Mouse (Mus musculus) cerebellum, adult 11 months (tissue): ENCODE data around the gene Pfdn5.
A peak's percentile ranks its signal among the peaks of the same experiment; 100 is the strongest.
"Not testable (repeated sequence)": the region's sequence is repeated elsewhere in the genome, so short reads cannot be mapped to it uniquely, and the experiment has no call there.

Experiments used
- DNase-seq: peaks from one replicate; pipeline ENCODE4 v3.0.0; 2022

The Pfdn5 gene

GRCm38 (mm10) chr15:102335925-102336324, 10.0 kb downstream of the Pfdn5 start:
- not testable (repeated sequence) for DNase-seq

GRCm38 (mm10) chr15:102336946-102337345, 11.0 kb downstream of the Pfdn5 start:
- DNase-seq = no peak

DNA sequence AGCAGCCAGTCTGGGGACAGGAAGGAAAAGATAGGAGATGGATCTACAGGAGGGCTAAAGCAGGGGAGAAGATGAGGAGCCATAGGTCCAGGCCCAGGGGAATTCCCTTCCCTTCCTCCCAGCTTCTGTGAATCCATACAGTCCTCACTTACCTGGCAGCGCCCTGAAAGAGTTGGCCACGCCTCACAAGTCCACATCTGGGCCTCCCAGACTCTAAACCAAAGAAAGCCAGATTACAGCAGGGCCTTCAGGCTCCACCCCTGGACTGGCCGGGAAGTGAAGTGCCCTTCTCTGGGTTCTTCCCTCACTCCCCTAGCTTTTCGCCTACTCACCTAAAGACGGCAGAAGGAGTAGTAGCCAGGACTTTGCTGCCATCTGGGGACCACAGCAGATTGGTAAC, 13.7 kb downstream of the Pfdn5 start:
- no peak for DNase-seq

DNA sequence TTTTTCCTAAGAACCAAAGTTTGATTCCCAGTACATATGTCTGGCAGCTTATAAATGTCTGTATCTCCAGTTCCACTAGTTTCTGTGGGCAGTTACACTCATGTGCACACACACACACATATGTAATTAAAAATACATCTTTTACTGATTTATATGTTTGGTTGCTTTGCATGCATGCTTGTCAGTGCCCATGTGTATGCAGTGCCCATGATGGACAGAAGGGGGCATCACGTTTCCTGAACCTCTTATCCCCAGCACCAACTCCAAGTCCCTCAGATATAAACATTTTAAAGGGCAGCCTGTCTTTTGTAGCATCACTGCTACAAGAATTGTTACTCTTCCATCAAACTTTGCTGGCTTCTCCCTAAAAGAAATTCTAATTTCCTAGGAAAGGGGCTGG, 15.7 kb downstream of the Pfdn5 start:
- no peak for DNase-seq

- DNase-seq = no peak
Observed at GRCm38 (mm10) chr15:102344490-102344889, 18.6 kb downstream of the Pfdn5 start.

DNA sequence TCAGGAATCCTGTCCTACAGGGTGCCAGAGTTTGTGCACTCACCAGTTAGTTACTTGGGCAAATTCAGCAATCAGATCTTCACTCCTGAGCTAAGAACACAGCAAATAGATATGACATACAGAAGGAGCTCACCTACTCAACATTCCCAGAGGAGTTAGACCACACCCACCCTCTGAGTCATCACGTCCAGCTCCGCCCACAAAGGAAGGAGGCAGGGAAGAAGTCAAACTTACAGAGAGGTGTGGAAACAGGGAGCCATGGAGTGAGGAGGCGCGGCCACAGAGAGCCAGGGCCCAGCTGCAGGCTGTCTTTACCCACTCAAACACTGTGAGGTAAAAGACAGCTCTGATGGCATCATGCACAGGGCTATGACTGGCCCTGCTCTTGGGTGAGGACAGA, 20.5 kb downstream of the Pfdn5 start:
- DNase-seq = no peak

GRCm38 (mm10) chr15:102350138-102350941, 24.4 kb downstream of the Pfdn5 start, which contains the start of gene Aaas:
Aaas (minus strand) TSS chr15:102350771.
- DNase-seq = peak; percentile 93

- no peak for DNase-seq
Observed at GRCm38 (mm10) chr15:102350942-102351291, 25.0 kb downstream of the Pfdn5 start.

DNA sequence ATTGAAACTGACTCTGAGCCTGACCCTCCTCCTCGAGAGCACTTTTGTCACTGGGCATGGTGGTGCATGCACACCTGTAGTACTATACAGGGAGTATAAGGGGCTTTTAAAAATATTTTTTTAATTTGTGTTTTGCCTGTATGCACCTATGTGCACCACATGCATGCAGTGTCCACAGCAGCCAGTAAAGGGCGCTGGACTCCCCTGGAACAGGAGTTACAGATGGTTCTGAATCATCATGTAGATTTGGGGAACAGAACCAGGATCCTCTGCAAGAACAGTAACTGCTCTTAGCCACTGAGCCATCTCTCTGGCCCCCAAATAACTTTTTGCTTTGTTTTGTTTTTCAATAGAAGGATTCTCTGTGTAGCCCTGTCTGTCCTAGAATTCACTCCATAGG, 26.3 kb downstream of the Pfdn5 start:
- DNase-seq = no peak

GRCm38 (mm10) chr15:102353986-102354385, 28.1 kb downstream of the Pfdn5 start:
- no peak for DNase-seq

DNA sequence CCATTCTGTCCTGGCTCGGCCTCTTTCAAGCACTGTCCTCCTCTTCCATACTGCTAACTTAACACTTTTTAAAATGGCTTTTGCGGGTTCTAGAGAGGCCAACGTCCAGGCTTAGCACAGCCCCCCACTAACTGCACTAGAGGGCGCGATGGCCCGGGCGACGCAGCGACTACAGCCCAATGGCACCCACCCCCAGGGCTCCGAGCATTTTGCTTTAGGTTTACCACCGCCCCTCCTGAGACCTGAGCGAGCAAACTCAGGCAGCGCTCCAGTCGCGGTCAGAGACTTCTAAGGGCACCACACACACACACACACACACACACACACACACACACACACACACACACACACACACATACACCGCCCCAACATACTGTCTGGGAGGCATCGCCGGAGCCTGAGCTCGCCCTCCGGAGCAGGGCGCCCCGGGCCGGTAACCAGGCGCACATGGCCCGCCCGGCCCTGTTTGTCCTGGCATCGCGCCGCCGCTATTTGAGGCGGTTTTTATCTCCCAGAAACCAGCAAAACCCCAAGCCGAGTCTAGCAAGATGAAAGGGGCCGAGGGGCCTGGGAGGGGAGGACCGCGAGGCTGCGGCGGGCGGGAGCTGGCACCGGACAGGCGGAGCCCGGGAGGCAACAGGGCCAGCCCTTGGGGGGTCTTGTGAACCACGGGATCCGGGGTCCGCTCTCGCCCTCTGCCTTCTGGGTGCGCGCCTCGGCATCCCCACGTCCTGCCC, 29.4 kb downstream of the Pfdn5 start:
- no peak for DNase-seq

GRCm38 (mm10) chr15:102355871-102356441, 30.0 kb downstream of the Pfdn5 start:
- DNase-seq = no peak

GRCm38 (mm10) chr15:102356501-102357325, 30.8 kb downstream of the Pfdn5 start:
- no peak for DNase-seq

- DNase-seq = no peak
Observed at GRCm38 (mm10) chr15:102358126-102358525, 32.2 kb downstream of the Pfdn5 start.

DNA sequence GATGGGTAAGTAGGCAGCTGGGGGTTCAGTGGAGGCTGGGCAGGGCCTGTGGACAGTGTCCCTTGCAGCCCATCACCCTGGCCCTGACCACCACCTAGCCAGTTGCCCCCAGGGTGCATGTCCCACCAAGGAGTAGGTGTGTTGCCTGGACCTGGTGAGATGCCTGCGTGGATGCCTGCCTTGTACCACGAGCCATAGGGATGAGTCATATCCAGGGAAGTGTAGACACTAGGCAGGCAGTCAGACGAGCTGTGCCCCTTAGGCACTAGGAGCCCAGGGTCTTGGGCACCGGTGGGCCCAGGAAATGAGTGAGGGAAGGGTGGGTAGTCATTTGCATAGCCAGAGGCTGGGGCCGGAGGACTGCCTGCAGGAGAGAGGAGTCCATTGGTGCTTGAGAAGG, 32.9 kb downstream of the Pfdn5 start:
- no peak for DNase-seq

- DNase-seq = no peak
Observed at GRCm38 (mm10) chr15:102362648-102363047, 36.7 kb downstream of the Pfdn5 start.

- no peak for DNase-seq
Observed at GRCm38 (mm10) chr15:102364678-102365077, 38.8 kb downstream of the Pfdn5 start.

DNA sequence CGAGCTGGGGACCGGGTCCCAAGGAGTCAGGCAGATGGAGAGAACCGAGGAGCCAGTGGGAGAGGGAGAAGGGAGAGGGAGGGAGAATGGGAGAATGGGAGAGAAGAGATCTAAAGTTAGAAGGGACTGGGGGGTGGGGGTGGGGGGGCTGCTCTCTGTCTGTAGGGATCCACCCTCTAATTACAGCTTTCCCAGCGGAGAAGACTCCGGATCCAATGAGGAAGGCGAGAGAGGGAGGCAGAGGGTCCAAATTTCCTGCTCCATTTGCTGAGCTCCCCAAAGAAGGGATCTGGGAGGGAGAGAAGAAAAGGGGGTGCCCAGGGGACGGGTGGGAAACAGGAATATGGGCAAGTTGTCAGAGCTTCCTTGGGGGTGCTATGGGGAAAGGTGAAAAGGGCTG, 40.3 kb downstream of the Pfdn5 start:
- no peak for DNase-seq

DNA sequence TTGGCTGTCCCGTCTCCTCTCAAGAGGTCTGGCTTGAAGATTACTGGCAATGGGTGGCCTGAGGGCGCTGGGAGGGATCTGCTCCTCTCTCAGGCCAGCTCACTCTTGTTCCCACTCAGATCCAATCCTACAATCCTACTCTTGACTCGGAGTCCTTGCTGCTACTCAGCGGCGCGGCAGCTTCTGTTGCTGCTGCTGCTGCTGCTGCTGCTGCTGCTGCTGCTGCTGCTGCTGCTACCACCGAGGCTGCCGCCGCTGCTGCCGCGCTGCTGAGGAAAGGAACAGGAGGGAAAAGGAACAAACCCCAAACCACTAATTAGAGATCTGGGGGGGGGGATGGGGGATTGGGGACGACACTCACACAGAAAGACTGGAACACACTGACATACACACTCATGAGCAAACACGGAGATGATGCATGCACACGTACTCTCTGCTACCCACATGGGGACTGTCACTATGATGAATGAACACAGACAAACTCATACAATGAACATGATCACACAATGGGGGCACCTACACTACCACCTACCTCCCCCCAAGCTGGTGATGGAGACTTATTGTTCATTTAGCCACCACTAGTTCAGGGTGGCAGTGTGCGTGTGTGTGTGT, 40.9 kb downstream of the Pfdn5 start, which contains the start of gene Sp7:
TSS of gene Sp7 (minus strand) at position 450 of the 612 bp plus-strand sequence.
- DNase-seq = no peak

GRCm38 (mm10) chr15:102369972-102370371, 44.1 kb downstream of the Pfdn5 start:
- DNase-seq = no peak

- DNase-seq = no peak
Observed at GRCm38 (mm10) chr15:102370727-102371126, 44.8 kb downstream of the Pfdn5 start.

DNA sequence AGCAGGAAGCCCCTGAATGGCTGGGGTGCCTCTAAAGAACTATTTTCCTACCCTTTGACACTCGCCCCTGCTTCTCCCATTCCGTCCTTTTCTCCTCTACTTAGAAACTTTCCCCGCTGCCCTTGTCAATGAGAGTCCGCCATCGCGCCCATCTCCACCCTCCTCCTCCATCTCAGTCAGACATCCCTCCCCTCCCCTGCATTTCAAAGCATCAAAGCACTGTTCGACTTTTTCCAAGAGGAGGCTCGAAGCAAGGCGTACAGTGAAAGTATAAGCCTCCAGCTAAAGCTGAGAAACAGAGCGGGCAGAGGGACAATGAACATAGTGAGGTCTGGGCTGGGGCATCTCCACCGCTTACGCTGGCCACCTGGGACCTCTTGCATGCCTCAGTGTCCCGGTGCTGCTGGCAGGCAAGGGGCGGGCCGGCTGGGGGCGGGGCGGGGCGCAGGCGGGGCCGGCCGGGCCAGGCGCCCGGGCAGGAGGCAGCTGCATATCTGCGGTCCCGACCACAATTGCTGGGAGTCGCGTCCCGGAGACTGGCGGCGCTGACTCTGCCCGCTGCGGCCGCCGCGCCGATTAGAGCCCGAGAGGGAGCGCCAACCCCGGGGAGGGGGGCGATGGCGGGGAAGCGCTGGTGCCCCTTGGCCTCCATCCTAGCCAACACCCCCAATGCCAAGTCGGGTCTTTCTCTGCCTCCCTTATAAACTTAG, 50.7 kb downstream of the Pfdn5 start:
- DNase-seq = no peak
